ENCODE assay signal across 10 mouse cellular contexts in genomic region chr5:123431524-123432304, GRCm38 (mm10). TPM values are rescaled to one million over a fixed set of nuclear protein-coding genes. Genes with fewer than 3 reads are reported as not detected.
A peak's percentile ranks its signal among the peaks of the same experiment; 100 is the strongest.
DNase-seq lines count a peak whose midpoint lies in the region; ATAC-seq and TF ChIP-seq lines count a peak whose summit lies in the region.
"Had no signal": no experiment of that assay in that cellular context is flagged by ENCODE, and none has a peak within 500 bp of the region (broad histone marks: within the 10 kb centered on the region; RNA-seq: fewer than 3 reads in every experiment).

No protein-coding gene starts in this region.

- ATAC-seq in forebrain, embryonic 14.5 days = no peak
- no peak for ATAC-seq in forebrain, embryonic 12.5 days (ENCODE audit: low FRiP score)
- peak; percentile 64 for ATAC-seq in hindbrain, postnatal 0 days

- DNase-seq in forebrain, embryonic 14.5 days (ENCODE audit: low spot score) = peak; percentile 49
- DNase-seq in adrenal gland, adult 18-20 months (ENCODE audit: low spot score in 2 of 2) = peak; percentile 49 to 62
- peak; percentile 78 for DNase-seq in gastrocnemius, adult 2 months
- DNase-seq in hindbrain, postnatal 0 days (ENCODE audit: low spot score) = peak; percentile 79
- DNase-seq in layer of hippocampus, postnatal 36 days = peak; percentile 38 to 42
- DNase-seq in testis, postnatal 10 days (ENCODE audit: low spot score) = peak; percentile 78
- no peak for DNase-seq in T-cell, adult 2 months (ENCODE audit: low spot score)

- H3K4me1 ChIP-seq in forebrain, embryonic 14.5 days (ENCODE audit: control insufficient read depth, insufficient read depth, low read length) = peaks cover 7% of the 10 kb centered on the region; the same call in 1 of the 2 replicates
- H3K4me1 ChIP-seq in forebrain, embryonic 12.5 days = peaks cover 16% of the 10 kb centered on the region
- H3K4me1 ChIP-seq in hindbrain, postnatal 0 days (ENCODE audit: insufficient read depth, low read length) = 0 out of 2 replicates have a peak, but pooled peaks cover 10% of the 10 kb centered on the region

- TF ChIP-seq CTCF in gastrocnemius, adult 2 months (IDR thresholded peaks at IDR 0.05) = no peak
- TF ChIP-seq CTCF in hindbrain, postnatal 0 days (IDR thresholded peaks at IDR 0.05; ENCODE audit: low read depth) = no peak

- no peak overlapping the region for H3K9ac ChIP-seq in forebrain, embryonic 14.5 days (ENCODE audit: low read length)
- no peak overlapping the region for H3K9ac ChIP-seq in forebrain, embryonic 12.5 days
- H3K9ac ChIP-seq in hindbrain, postnatal 0 days (replicated peaks; ENCODE audit: low read length) = no peak overlapping the region

- 77% methylated on average over 13 of the region's 13 CpGs for WGBS in forebrain, embryonic 14.5 days
- WGBS in forebrain, embryonic 12.5 days = 85% methylated on average over 13 of the region's 13 CpGs
- WGBS in hindbrain, postnatal 0 days = 42% methylated on average over 13 of the region's 13 CpGs

- no peaks in the 10 kb centered on the region for H3K27me3 ChIP-seq in forebrain, embryonic 14.5 days (replicated peaks; ENCODE audit: control insufficient read depth, insufficient read depth, low read length)
- H3K27me3 ChIP-seq in forebrain, embryonic 12.5 days = no peaks in the 10 kb centered on the region
- H3K27me3 ChIP-seq in hindbrain, postnatal 0 days (ENCODE audit: insufficient read depth, low read length) = no peaks in the 10 kb centered on the region

- no peaks in the 10 kb centered on the region for H3K36me3 ChIP-seq in forebrain, embryonic 14.5 days (ENCODE audit: control insufficient read depth, insufficient read depth, low read length)
- no peaks in the 10 kb centered on the region; the same call in 1 of the 2 replicates for H3K36me3 ChIP-seq in forebrain, embryonic 12.5 days (replicated peaks)
- H3K36me3 ChIP-seq in hindbrain, postnatal 0 days (ENCODE audit: insufficient read depth, low read length) = no peaks in the 10 kb centered on the region

- H3K4me3 ChIP-seq in forebrain, embryonic 14.5 days (ENCODE audit: low read depth, low read length) = no peak overlapping the region
- no peak overlapping the region for H3K4me3 ChIP-seq in forebrain, embryonic 12.5 days (replicated peaks)
- peak overlapping the region; percentile 11; the same call in 1 of the 2 replicates for H3K4me3 ChIP-seq in gastrocnemius, adult 2 months
- H3K4me3 ChIP-seq in hindbrain, postnatal 0 days (ENCODE audit: low read length) = no peak overlapping the region

- intact Hi-C loops in gastrocnemius, adult 2 months (cut with DNase I) = loop anchor here (5.0 kb wide), 1 partner anchor 39 kb away; the partner anchor contains the start of gene Mlxip

- no peak overlapping the region for H3K4me2 ChIP-seq in forebrain, embryonic 14.5 days (ENCODE audit: low read length)
- H3K4me2 ChIP-seq in forebrain, embryonic 12.5 days = no peak overlapping the region
- 0 out of 2 replicates have a peak overlapping the region, but pooled peaks have one; percentile 8 for H3K4me2 ChIP-seq in hindbrain, postnatal 0 days (ENCODE audit: low read depth, low read length)

- H3K9me3 ChIP-seq in forebrain, embryonic 14.5 days (replicated peaks; ENCODE audit: control insufficient read depth, low read length) = no peaks in the 10 kb centered on the region
- no peaks in the 10 kb centered on the region for H3K9me3 ChIP-seq in forebrain, embryonic 12.5 days
- no peaks in the 10 kb centered on the region for H3K9me3 ChIP-seq in hindbrain, postnatal 0 days (ENCODE audit: low read length)

- H3K27ac ChIP-seq in forebrain, embryonic 14.5 days (ENCODE audit: low read depth, low read length) = peak overlapping the region; percentile 18; the same call in 1 of the 2 replicates
- no peak overlapping the region for H3K27ac ChIP-seq in forebrain, embryonic 12.5 days
- H3K27ac ChIP-seq in gastrocnemius, adult 2 months = peak overlapping the region; percentile 48
- peak overlapping the region; percentile 63; the same call in 1 of the 2 replicates for H3K27ac ChIP-seq in hindbrain, postnatal 0 days

RNA-seq across cellular contexts. Expression of gene Mlxip, which starts 37.1 kb away (rescaled TPM):
- 11.5 and 15.2 TPM in 2 replicates for polyA plus RNA-seq in forebrain, embryonic 14.5 days (2014; fragmentation: Nextera tagmentation; extraction: Ambion mirVana)
- 19.0 and 19.8 TPM in 2 replicates for polyA plus RNA-seq in forebrain, embryonic 12.5 days (2016; fragmentation: Nextera tagmentation; extraction: Ambion mirVana)
- total RNA-seq in adrenal gland, adult 18-20 months (2021) = 10 to 100 TPM; 18.5 to 26.8 TPM
- total RNA-seq in gastrocnemius, adult 2 months (2021) = 10 to 100 TPM; 55.7 to 66.0 TPM
- total RNA-seq in hindbrain, postnatal 0 days (2014; rRNA removed) = 16.8 and 17.9 TPM in 2 replicates
- polyA plus RNA-seq in hindbrain, postnatal 0 days (2015; fragmentation: Nextera tagmentation; extraction: Ambion mirVana) = 8.7 and 12.5 TPM in 2 replicates
- total RNA-seq in layer of hippocampus, postnatal 36 days (2021) = 10 to 100 TPM; 19.3 to 21.3 TPM

RNA-seq across cellular contexts. Expression of gene Lrrc43, which starts 57.4 kb away (rescaled TPM):
- polyA plus RNA-seq in forebrain, embryonic 14.5 days (2014; fragmentation: Nextera tagmentation; extraction: Ambion mirVana) = 0.31 and 0.48 TPM in 2 replicates
- not detected in 2 replicates for polyA plus RNA-seq in forebrain, embryonic 12.5 days (2016; fragmentation: Nextera tagmentation; extraction: Ambion mirVana)
- total RNA-seq in adrenal gland, adult 18-20 months (2021) = not detected
- not detected for total RNA-seq in gastrocnemius, adult 2 months (2021)
- total RNA-seq in hindbrain, postnatal 0 days (2014; rRNA removed) = 0.10 TPM in 1 of 2 replicates, not detected in the other
- polyA plus RNA-seq in hindbrain, postnatal 0 days (2015; fragmentation: Nextera tagmentation; extraction: Ambion mirVana) = 0.88 and 0.98 TPM in 2 replicates
- total RNA-seq in layer of hippocampus, postnatal 36 days (2021) = under 1 TPM; 0.50 to 0.73 TPM
- polyA plus RNA-seq: C2C12 had no signal

RNA-seq across cellular contexts. Expression of gene Il31, which starts 57.6 kb away (rescaled TPM):
- polyA plus RNA-seq in forebrain, embryonic 14.5 days (2014; fragmentation: Nextera tagmentation; extraction: Ambion mirVana) = not detected in 2 replicates
- polyA plus RNA-seq in forebrain, embryonic 12.5 days (2016; fragmentation: Nextera tagmentation; extraction: Ambion mirVana) = not detected in 2 replicates
- not detected for total RNA-seq in adrenal gland, adult 18-20 months (2021)
- total RNA-seq in gastrocnemius, adult 2 months (2021) = not detected
- total RNA-seq in hindbrain, postnatal 0 days (2014; rRNA removed) = not detected in 2 replicates
- not detected in 2 replicates for polyA plus RNA-seq in hindbrain, postnatal 0 days (2015; fragmentation: Nextera tagmentation; extraction: Ambion mirVana)
- total RNA-seq in layer of hippocampus, postnatal 36 days (2021) = not detected
- total RNA-seq: left cerebral cortex, postnatal 36 days had no signal
- polyA plus RNA-seq: C2C12 had no signal
